Mouse (Mus musculus) thymus, postnatal 36 days (tissue): ENCODE results near the gene Sh2d7.
A peak's percentile ranks its signal among the peaks of the same experiment; 100 is the strongest.

ENCODE experiments used
- DNase-seq, 2 experiments: peaks; one replicate each; pipeline ENCODE4 v3.0.0; 2022; ENCODE audit warnings: mixed read lengths in 2 of 2

The Sh2d7 gene

DNA sequence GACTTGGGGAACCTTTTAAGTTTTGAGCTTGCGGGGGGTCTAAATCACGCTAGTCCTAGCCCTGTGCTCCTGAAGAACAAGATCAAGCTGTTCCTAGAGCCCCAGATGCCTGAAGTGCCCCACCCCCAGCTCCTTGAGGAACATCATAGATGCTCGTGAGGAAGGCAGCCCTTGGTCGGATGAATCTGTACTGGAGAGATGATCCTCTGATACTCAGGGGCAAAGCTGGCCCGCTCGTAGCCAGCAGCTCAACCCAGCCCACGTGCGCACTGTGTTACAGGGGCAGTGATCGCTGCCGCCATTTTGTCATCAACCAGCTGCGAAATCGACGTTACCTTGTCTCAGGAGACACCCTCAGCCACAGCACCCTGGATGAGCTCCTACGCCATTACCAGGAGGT is at the start of gene Sh2d7:
Sh2d7 (plus strand) TSS at position 301 of the 400 bp plus-strand sequence.
- DNase-seq: no peak

DNA sequence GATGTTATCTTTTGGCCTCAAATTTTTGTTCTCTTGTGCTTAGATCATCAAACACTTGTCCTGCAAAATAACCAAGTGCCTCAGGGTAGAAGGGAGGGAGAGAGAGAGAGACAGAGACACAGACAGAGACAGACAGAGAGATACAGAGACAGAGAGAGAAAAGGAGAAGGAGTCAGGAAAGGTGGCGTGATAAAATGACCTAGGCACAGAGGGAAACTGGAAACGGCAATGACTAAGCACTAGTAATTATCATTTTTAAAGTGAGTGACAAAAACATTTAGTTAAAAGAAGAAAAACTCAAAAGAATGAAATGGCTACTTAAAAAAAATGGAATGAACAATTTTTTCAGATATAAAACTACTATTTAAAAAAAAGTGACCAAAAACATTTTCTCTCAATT is 49.2 kb upstream of the Sh2d7 start:
- no peak for DNase-seq

DNA sequence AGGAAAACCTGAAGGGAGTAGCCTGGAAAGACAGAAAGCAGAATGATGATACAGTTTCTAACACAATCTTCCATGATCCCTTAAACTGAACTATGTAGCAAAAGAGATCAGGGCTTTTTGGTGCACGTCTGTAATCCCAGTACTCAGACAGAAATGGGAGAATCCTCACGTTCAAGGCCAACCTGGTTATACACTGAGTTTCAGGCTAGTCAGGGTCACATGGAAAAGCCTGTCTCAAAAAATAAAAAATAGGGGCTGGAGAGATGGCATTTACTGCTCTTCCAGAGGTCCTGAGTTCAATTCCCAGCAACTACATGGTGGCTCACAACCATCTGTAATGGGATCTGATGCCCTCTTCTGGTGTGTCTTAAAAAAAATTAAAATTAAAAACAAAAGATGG is 48.4 kb upstream of the Sh2d7 start:
- no peak for DNase-seq

DNA sequence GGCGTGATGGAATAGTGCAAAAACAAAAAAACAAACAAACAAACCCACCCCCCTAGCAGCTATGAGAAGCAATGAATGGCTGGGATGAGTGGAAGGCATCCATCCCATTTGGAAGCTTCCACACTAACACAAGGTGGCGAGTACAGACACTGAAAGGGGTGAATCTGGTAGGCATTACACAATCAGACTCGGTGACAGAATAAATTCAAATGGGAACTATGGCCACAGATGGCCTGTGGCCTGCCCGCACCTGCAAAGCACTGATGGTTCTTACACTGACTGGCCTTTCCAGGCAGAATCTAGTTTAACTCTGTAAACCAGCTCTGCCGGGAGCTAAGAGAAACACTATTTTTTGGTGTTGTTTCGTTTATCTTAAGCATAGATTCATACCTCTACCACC is 39.5 kb upstream of the Sh2d7 start:
- no peak for DNase-seq

DNA sequence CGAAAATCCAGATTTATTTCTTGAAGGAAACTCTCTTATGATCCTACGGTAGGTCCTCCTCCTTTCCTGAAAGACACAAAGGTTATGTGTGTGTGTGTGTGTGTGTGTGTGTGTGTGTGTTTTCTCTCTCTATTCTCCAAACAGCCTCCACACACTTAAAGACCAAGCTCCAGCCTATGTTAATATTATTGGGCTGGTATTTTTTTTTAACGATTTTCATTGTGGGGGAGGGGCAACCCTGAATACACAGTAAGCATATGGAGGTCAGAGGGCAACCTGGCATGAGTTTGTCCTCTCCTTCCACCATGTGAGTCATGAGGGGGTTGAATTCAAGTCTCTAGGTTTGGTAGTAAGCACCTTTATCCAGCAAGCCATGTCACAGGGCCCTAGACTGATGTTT is 39.0 kb upstream of the Sh2d7 start:
- DNase-seq: no peak

DNA sequence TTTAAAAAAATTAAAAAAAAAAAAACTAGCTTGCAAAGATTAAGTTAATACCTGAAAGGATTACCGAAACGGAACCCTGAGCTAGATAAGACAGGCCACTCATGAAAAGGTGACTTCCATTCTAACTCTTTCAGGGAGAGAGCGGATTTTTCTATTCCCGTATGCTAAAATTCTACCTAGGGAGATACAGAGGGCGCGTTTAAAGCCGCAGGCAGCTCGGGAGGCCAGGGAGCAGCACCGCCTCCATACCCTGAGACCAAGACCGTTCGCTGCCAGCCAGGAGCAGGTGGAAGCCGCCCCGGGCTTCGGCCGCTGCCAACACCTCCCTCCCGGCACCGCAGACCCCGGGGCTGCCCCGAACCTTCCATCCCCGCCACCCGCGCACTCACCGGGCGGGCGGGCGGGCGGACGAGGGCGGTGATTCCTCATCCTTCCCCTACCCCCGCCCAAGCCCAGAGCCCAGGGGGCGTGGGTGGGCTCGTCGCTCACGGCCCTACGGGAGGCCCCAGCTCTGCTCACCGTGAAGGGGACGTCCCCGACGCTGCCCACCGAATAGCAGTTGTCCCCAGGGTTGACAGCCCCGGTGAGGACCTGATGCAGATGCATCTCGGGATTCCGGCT is 37.8 kb upstream of the Sh2d7 start:
- DNase-seq: peak; percentile 2 to 6

DNA sequence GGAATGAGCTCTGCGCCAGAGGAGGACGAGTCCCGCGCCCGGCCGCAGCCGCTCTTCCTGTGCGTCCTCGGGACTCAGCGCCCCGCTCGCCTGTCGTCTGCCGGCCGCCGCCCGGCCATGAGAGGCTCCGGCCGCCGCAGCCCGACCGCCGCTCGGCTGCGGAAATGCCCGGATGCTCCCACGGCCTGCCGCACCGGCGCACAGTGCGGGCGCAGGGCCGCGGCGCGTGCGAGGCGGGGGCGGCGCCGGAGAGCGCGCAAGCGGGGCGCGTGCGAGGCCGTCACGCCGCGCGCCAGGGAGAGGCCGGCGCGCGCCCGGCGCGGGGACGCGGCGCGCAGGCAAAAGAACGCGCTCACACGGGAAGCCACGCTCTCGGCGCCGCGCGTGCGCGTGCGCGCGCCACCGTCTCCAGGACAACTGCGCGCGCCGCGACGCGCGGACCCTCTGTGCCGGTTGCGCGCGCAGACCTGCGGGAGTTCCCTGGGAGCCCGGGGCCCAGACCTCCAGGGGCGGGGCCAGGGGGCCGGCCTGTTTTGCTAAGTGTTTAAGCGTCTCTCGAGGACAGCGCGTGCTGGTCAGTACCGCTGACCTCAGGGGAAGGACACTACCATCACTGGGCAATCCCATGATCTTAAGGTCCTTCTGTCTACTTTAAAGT is 37.2 kb upstream of the Sh2d7 start, which contains the start of gene Dmxl2:
Dmxl2 (minus strand) TSS at position 174 of the 658 bp plus-strand sequence.
- peak; percentile 13 to 38 for DNase-seq

DNA sequence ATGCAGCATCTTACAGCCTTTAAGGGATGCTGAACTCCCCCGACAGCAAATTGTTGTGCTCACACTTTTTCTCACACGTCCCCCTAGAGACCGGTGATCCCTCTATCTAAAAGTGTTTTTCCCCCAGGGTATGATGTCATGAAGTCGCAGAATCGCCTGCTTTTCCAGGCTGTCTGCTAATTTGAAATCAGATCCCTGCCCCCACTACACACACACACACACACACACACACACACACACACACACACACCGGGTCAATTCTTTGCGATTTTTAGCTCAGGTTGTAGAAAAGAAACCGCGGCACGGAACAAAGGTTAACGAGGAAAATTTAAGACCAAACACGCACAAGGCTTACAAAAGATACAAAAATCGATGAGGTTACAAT is 36.7 kb upstream of the Sh2d7 start:
- DNase-seq: no peak

DNA sequence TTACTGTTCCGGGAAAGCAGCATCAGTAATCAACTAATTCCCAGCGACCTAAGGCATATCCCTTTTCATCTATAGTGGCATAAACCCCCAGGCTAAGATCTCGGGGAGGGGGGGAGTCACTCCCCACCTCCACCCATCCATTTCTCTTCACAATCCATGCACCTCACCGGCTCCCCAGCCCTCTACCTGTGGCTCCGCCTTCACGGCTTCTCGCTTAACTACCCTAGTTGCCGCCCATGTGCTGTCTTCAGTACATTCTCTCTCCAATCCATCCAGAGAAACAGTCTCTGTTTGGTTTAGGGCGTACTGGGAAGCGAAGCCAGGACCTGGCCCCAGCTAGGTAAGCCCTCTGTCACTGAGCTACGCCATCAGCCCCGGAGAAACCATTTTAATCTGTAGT is 35.9 kb upstream of the Sh2d7 start:
- no peak for DNase-seq

DNA sequence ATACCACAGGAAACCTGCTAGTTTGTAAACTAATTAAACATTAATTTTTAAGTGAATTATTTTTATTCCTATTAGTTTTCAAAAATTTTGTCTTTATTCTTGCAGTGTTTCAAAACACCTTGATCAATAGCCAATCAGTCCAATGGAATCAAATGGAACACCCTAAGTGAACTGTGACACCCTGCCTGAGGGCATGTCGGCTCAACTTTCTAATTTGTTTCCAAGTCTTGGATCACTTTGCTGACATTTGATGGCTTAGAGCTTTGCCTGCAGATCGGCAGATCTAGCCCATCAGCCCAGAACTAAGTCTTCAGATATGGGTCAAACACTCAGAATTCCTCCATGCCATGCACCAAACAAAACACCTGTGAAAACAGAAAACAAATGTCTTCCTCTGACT is 22.8 kb upstream of the Sh2d7 start:
- no peak for DNase-seq

DNA sequence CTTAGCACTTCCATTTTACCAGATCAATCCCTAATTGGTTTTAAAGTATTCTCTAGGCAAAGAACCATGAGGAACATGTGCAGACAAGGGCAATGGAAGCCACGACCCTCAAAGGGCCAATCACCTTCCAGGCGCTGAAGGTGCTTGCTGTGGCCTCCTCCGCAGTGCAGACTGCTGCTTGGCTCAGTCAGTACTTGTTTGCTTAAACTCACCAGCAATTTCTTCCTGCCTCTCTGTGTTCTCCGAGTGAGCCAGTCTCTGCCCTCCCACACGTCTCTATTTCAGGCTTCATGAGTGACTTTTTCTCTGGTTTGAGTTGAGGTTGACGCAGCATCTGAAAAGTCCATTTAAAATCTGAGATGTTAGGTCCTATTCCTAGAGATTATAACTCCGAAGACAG is 19.9 kb upstream of the Sh2d7 start:
- DNase-seq: no peak

DNA sequence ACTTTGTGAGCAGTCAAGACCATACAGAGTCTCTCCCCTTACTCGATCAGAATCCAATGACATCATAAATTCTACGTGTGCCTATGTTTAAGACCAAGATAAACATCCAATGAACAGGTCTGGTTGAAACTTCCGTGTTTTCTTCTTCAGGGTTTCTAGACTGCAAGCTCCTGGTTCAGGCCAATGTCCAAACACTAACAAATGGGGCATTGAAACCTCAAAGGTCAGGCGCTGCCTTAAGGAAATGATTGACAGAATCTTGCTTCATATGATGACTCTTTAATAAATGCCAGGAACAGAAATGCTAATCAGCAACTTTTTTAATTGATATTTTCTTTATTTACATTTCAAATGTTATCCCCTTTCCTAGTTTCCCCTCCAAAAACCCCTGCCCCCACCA is 18.5 kb upstream of the Sh2d7 start:
- no peak for DNase-seq

DNA sequence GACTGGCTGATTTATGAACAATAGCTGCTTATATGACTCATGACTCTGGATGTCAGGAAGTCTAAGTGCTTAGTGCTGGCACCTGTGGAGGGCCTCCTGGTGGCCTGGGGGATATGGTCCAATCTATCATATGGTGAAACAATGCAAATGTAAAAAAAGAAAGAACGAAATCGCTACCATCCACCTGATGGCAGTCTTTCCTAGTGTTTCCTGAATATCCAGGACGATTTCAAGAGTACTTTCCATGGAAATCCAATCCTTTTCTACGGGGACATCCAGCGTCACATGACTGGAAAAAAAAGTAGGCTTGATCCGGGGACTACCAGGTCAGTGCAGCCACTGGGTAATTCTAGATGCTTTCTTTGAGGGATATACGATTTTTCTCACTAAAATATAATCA is 11.1 kb upstream of the Sh2d7 start:
- DNase-seq: no peak

DNA sequence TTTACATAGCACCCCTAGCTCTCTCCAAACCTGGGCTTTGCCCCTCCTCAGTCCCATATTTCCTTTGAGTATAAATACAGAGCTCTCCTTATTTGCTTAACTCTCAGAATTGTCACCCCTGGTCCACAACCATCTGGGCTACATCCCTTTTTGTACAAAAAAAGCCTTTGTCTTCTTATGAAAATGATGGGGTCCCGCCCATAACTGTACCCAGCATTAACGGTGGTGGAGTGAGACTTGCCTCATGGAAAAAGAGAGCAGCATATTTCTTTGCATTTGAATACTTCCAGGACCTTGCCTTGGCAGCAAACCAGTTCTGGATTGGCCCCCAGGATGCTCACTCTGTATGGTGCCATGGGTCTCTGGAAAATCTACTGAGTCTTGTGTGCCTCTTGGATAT is 8.8 kb upstream of the Sh2d7 start:
- DNase-seq: no peak

DNA sequence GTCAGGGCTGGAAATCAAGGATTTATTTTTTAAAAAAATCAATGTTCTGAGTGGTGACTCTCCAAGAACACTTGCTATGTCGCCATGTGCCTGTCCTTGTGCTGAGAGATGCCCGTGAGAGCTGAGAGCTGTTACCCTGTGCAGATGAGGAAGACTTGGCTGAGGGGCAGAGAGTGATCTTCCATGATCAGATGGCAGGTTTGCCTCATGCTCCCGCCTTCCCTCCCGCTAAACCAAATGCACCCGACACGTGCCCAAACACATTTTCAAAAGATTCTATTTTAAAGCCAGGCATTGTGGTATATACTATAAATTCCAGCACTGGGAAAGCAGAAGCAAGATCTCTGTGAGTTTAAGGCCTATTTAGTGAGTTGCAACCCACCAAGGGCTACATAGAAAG is 7.9 kb upstream of the Sh2d7 start:
- DNase-seq: no peak

DNA sequence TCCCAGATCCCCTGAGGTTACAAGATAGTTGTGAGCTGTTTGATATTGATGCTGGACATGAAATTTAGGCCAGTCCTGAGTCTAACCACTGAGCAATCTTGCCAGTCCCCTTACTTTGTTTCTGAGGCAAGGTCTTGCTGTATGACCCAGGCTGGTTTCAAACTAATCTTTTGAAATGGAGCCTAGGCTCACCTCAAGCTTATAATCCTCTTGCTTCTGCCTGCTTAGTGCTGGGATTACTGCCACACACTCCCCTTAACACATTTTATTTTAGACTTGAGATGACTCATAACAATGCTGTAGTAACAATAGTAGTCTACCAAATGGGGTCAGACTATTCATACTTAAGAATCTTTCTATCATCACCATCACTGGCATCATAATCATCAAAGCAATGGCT is 7.4 kb upstream of the Sh2d7 start:
- DNase-seq: no peak

DNA sequence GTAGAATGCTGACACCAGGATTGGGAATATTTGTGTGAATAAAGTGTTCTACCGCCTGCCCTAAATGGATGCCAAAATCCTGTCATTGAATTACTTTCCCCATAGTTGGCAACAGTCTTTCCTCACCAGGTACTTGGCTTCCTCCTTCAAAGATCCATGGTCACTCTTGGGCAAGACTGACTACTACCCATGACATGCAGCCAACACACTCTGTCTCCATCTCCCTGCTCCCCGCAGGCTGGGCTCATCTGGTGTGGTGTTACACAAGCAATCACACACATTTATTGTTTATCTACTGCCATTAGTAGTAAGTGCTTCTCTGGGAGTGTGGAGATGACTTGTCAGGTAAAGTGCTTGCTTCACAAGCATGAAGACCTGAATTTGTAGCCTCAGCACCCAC is 5.9 kb upstream of the Sh2d7 start:
- DNase-seq: no peak

DNA sequence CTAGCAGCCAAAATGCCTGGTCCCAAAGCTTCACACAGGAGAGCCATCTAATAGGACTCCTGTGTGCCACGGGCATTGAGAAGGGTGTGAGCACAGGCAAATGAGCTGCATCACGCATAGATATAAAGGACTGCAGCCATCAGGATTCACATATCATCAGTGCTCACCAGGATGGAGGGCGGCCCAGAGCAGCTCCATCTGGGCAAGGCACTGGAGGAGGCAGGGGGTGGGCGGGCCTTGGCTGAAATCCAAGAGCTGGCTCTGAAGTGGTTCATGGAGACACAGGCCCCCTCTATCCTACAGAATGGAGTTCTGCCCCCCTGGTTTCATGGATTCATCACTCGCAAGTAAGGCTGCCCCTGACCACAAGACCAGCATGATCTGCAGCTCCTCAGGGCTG is 4.8 kb upstream of the Sh2d7 start:
- no peak for DNase-seq

DNA sequence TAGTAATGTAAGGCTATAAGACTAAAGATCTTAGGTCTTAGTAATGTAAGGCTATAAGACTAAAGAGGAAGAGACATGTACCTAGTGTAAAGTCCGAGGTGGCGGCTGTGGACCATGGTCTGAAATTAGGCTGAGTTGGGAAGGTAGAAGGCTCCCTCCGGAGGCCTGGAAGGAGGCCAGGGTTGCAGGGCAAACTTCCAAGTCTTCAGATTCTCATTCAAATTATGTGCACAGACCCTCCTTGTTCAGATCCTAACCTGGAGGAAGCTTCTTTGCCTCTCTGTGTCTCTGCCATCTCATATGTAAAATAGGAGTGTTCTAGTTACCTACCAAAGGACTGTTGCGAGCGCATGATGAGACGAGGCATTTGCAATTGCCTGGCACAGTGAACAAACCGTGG is 2.5 kb upstream of the Sh2d7 start:
- no peak for DNase-seq

DNA sequence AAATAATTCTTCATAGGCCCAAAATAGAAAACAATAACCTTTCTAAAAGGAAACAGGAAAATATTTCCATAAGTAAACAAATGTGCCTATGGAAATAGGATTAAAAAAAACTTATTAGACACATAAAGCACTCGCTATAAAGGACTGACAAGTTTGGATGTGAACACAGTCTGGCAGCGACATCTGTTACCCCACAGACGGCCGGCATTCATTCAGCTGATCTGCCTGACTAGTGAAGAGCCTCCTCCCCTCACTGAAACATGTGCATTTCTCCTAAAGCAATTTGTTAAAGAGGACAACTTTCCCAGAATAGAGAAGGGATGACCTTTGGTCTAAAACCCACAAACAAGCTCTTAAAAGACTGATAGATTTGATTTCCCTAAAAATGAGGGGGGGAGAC is 1.8 kb upstream of the Sh2d7 start:
- no peak for DNase-seq

DNA sequence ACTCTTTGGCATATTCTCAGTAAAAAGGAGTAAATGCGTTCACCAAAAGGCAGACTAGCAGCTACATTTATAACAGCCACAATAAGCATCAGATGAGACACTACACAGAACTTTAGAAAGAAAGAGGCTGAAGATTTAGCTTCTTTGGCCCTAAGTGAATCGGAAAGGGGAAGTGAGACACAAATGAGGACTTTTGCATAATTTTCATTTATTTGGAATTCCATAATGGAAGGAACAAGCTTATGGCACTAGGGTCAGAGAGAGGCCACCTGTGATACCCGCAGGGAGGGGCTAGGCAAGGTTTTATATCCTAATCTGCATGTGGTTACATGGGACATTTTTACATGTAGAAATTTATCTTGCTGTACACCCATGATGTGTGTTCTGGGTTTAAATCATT is 1.3 kb upstream of the Sh2d7 start:
- no peak for DNase-seq

DNA sequence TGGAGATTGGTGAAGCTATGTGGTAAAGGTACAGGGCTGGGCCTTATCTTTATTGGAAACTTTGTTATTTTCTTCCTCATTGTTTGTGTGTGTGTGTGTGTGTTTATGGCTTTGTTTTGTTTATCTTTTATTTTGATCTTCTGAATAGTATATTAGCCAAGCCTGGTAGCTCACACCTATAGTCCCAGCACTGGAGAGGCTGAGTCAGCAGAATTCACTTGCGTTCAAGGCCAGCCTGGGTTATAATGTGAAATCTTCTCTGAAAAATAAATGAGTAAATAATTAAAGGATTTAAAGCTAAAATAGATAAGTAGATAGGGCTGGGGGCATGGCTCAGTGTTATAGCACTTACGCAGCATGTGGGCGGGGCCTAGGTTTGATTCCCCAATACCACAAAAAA is 540 bp upstream of the Sh2d7 start:
- no peak for DNase-seq

DNA sequence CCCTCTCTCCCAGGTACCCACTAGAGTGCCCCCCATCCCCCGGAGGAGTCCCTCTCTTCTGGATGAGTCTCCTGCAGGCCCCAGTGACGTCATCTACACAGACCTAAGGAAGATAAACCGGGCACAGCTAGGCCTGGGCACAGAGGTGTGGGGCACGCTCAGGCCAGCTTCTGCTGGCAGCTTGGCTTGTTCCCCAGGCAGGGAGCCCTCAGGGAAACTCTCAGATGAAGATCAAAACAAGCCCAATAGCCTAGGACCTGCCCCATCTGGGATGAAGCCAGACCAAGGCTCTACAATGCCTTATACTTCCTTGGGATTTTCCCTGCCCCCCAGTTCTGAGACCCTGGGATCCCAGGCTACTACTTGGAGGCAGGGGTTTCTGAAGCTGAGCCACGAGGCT is 2.0 kb downstream of the Sh2d7 start:
- DNase-seq: no peak

DNA sequence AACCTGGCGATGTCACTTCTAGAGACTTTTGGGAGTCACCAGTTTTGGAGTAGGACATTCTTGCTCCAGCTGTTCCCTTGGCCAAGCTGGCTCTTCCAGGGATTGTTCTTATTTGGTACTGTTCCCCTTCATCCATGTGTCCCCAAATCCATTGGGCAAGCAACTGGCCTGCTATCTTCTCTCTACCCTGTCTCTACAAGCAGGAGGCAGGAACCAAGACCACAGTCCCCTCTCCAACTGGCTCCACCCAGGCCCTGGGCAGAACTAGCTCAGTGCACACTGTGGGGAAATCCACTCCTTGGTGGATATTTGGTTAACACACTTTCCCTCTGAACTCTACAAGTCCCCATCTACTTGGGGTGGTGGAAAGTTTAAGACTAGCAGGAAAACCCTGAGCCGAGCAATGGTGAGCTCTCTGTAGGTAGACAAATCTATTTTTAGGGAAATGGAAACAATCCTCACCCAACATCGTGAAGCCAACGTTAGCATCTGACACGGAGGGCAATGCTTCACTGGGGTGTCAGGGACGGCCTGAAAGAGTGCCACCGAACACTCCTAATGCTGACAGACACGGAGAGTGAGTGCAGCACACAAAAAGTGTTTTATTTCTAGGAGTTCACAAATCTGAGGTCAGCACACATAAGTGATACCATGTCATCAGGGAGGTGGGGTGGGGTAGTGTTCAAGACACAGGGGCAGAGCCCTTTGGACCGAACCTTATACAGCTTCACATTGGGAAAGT is 5.6 kb downstream of the Sh2d7 start:
- no peak for DNase-seq

DNA sequence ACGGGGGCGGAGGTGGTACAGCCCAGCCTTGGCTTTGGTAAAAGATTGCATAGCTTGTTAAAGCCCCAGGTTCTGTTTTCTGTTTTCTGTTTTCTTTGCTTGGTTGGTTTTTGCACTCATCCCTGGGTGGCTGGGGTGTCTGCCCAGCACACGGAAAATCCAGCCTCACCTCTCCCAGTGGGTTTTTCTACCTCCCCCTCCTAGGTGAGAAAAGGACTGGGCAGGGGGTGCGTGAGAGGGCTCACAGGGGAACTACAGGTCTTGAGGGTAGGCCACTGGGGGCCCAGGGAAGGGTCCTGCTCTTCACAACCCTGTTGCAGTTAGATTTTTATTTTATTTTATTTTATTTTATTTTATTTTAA is 6.2 kb downstream of the Sh2d7 start:
- no peak for DNase-seq
